Mouse (Mus musculus) ES-Bruce4 (cell line): ENCODE results near the gene Psmd5. TPM values are rescaled to one million over a fixed set of nuclear protein-coding genes. Genes with fewer than 3 reads are reported as not detected.

ENCODE experiments used
- H3K27ac ChIP-seq: 2 replicates; pipeline ENCODE4 v1.5.1; 2012; ENCODE audit warnings: low read length, inconsistent platforms; ENCODE audit not compliant: insufficient read depth
- H3K27me3 ChIP-seq: 2 replicates; pipeline ENCODE4 v1.6.1; 2012; ENCODE audit warnings: mild to moderate bottlenecking, low read length, inconsistent platforms; ENCODE audit not compliant: control insufficient read depth, poor library complexity, insufficient read depth, severe bottlenecking
- H3K36me3 ChIP-seq: 2 replicates; pipeline ENCODE4 v1.6.1; 2012; ENCODE audit warnings: inconsistent platforms, mild to moderate bottlenecking, low read length, moderate library complexity; ENCODE audit not compliant: control insufficient read depth, poor library complexity, insufficient read depth, severe bottlenecking
- H3K4me1 ChIP-seq: one replicate; pipeline ENCODE4 v1.8.1; 2011; ENCODE audit warnings: low read length; ENCODE audit not compliant: control insufficient read depth, insufficient read depth
- H3K4me3 ChIP-seq: 2 replicates; pipeline ENCODE4 v1.5.1; 2011; ENCODE audit warnings: low read depth, mild to moderate bottlenecking, low read length
- H3K9ac ChIP-seq: 2 replicates; pipeline ENCODE4 v1.6.1; 2012; ENCODE audit warnings: low read depth, mild to moderate bottlenecking, inconsistent platforms; ENCODE audit not compliant: poor library complexity, severe bottlenecking
- H3K9me3 ChIP-seq: replicated peaks from 2 replicates; pipeline ENCODE4 v1.6.1; 2012; ENCODE audit warnings: mild to moderate bottlenecking, low read length, inconsistent platforms; ENCODE audit not compliant: control insufficient read depth, poor library complexity, insufficient read depth, severe bottlenecking
- CTCF ChIP-seq: IDR thresholded peaks from one replicate; pipeline ENCODE4 v1.8.1; 2011; ENCODE audit warnings: low read depth, low read length
- EP300 ChIP-seq: IDR thresholded peaks from 2 replicates; pipeline ENCODE4 v1.6.1; 2011; ENCODE audit warnings: low read depth, low read length; ENCODE audit not compliant: insufficient read depth
- POLR2A ChIP-seq: IDR thresholded peaks from one replicate; pipeline ENCODE4 v1.8.1; 2011; ENCODE audit warnings: low read length; ENCODE audit not compliant: insufficient read depth
- polyA plus RNA-seq: library from polyadenylated mRNA; stranded (reverse); fragments of >200 nt; gene quantifications from 2 replicates; pipeline ENCODE4 v1.2.4, GENCODE M21; 2011; ENCODE audit warnings: low read depth; ENCODE audit not compliant: missing spikeins, insufficient read depth, insufficient read length

Psmd5 gene
- polyA plus RNA-seq, 1 experiment, result 77.6 TPM

DNA sequence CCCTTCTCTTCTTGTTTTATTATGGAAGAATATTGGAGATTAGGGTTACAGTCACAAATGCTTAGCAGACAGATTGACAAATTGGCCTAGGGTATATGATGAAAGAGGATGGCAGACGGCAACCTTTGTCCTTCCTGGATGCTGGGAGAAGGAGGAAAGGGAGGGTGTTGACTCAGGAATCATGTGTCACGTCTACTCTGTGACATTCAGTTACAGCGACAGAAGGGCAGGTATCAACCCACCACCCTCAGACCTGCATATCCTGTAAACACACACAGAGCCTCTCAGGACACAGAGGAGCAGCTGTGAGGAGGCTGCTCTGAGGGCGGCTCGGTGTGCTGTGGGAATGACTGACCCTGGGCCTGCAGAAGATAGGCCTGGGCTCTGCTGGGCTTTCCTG lies 8.4 kb upstream of the Psmd5 start:
- H3K27me3 ChIP-seq, result no peaks in the 10 kb centered on the region
- TF ChIP-seq POLR2A (no peak), EP300 (no peak), CTCF (no peak)
- no peaks in the 10 kb centered on the region for H3K36me3 ChIP-seq
- no peak overlapping the region for H3K27ac ChIP-seq
- H3K9ac ChIP-seq, result no peak overlapping the region
- H3K4me1 ChIP-seq, result no peaks in the 10 kb centered on the region
- H3K4me3 ChIP-seq, result no peak overlapping the region
- H3K9me3 ChIP-seq, result no peaks in the 10 kb centered on the region

DNA sequence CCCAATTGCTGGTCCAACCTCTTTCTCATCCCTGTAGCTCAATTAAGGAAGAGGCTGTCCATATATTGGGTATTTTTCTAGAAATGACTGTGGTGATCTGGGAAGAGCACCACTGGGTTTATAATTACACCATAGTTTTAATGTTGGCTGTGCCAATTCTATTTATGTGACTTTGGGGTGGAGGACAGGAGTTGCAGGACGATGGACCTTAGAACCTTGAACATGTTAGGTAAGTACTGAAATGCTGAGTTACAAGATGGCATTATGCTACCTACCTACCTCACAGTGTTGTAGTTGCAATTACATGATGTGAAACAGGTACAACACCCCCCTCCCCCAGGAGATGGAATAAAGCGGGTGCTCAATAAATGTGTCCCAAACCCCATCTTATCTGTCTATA lies 8.0 kb upstream of the Psmd5 start:
- no peak overlapping the region for H3K4me3 ChIP-seq
- H3K4me1 ChIP-seq, result no peaks in the 10 kb centered on the region
- no peaks in the 10 kb centered on the region for H3K9me3 ChIP-seq
- H3K27me3 ChIP-seq, result no peaks in the 10 kb centered on the region
- no peak for TF ChIP-seq CTCF
- no peak for TF ChIP-seq EP300
- no peak for TF ChIP-seq POLR2A
- no peaks in the 10 kb centered on the region for H3K36me3 ChIP-seq
- no peak overlapping the region for H3K27ac ChIP-seq
- H3K9ac ChIP-seq, result no peak overlapping the region

GRCm38 (mm10) chr2:34880054-34880453 lies 5.3 kb upstream of the Psmd5 start:
- H3K4me3 ChIP-seq, result no peak overlapping the region
- H3K27me3 ChIP-seq, result no peaks in the 10 kb centered on the region
- H3K9me3 ChIP-seq, result no peaks in the 10 kb centered on the region
- H3K27ac ChIP-seq, result no peak overlapping the region
- TF ChIP-seq EP300, result no peak
- TF ChIP-seq POLR2A, result no peak
- no peak for TF ChIP-seq CTCF
- H3K9ac ChIP-seq, result no peak overlapping the region
- no peaks in the 10 kb centered on the region for H3K36me3 ChIP-seq
- H3K4me1 ChIP-seq, result no peaks in the 10 kb centered on the region

DNA sequence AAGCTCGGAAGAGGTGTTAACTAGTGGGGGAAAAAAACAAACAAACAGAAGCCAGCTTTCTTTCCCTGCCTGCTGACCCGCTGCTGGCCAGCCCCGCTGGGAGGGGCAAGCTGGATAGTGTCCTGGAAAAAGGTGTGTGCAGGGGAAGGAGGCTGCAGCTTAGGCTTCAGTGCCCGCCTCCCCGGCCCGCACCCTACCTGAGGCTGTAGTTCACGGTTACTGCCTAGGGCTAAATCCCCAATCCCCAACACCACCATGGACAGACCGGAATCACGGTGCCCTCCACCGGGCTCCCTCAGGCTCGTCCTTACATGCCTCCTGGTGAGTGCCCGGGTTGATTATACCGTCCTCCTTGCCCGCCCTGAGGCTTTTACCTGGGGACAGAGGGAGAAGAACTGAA lies 497 bp downstream of the Psmd5 start, which contains the start of gene Cutal:
Gene Cutal, plus strand, starts transcription at position 126 of the 400 bp plus-strand sequence.
- Histone ChIP-seq H3K36me3 (no peaks in the 10 kb centered on the region), H3K4me1 (no peaks in the 10 kb centered on the region), H3K9me3 (no peaks in the 10 kb centered on the region), H3K9ac (peak within 1 kb of the TSS; percentile 67), H3K27ac (no peak within 1 kb of the TSS), H3K4me3 (peak within 1 kb of the TSS; percentile 59), H3K27me3 (no peaks in the 10 kb centered on the region)
- no peak for TF ChIP-seq POLR2A
- no peak for TF ChIP-seq EP300
- TF ChIP-seq CTCF, result no peak

DNA sequence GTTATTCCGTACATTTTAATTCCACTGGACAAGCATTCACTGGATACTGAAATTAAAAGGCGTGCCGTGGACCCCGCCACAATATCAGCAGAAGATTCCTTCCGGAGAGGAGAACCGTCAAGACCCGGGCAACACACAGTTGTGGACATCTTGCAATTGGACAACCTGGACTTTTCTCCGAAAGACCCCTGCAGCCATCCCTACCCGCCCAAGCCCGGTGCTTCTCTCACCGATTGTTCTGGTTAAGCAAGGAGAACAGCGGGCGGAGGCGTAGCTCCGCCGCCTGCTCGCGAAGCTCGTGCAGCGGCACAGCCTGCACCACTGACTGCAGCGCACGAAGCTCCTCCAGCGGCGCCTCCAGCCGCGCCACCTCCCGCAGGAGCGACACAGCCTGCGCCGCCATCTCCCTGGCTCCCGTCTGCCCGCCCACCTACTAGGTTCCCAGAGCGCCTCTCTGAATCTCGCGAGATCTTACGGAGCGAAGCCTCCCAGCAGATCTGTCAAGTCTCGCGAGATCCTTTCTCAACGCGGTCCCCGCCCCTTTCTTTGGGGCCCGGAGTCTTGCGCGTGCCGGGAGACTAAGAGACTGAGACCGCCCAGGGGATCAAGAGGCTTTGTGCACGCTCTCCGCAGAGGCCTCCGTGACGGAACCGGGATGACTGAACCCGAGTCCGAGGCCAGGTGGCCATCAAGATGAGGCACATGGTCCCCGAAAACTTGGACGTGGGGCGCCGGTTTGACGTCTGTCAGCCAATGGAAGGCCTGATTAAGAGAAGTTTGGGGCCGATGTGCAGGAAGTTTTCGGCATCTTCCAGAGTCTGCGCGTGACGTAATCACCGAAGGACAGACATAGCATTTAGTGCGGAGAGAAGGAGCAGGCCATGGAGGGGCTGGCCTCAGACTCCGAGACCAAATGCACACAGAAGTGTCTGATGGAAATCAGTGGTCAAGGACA lies 4.0 kb downstream of the Psmd5 start:
- Histone ChIP-seq H3K27ac (peak overlapping the region; percentile 59; the same call in 1 of the 2 replicates), H3K9me3 (no peaks in the 10 kb centered on the region), H3K36me3 (peaks cover 5% of the 10 kb centered on the region), H3K4me1 (no peaks in the 10 kb centered on the region), H3K4me3 (peak overlapping the region; percentile 94), H3K9ac (peak overlapping the region; percentile 60), H3K27me3 (no peaks in the 10 kb centered on the region)
- TF ChIP-seq POLR2A (peak; percentile 88), EP300 (no peak), CTCF (no peak)

DNA sequence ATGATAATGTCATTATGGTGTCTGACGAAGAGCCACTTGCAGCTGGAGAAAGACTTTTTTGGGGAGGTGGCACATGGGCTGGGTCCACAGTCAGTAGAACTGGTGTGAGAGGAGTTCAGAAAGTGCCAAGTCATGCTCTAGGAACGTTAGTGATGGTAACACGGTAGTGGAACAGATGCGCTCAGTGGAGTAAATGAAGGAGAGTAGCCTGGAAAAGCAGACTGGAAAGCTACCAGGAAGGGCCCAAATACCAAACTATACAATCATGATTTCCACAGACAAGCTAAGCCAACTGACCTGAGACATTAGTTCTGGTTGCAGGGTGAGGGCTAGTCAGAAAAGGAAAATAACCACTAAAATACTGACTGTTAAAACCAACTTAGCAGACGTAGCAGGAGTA lies 5.1 kb downstream of the Psmd5 start:
- TF ChIP-seq EP300 (no peak), CTCF (no peak), POLR2A (no peak)
- Histone ChIP-seq H3K4me3 (peak overlapping the region; percentile 63), H3K4me1 (no peaks in the 10 kb centered on the region), H3K9ac (peak overlapping the region; percentile 62), H3K27me3 (no peaks in the 10 kb centered on the region), H3K27ac (no peak overlapping the region), H3K36me3 (peaks cover 16% of the 10 kb centered on the region), H3K9me3 (no peaks in the 10 kb centered on the region)
